Mouse (Mus musculus) midbrain, embryonic 15.5 days (tissue): ENCODE results near the gene Ccdc13. TPM values are rescaled to one million over a fixed set of nuclear protein-coding genes. Genes with fewer than 3 reads are reported as not detected.

Experiments
- ATAC-seq: fragments of 200-750 bp; cut with Nextera tagmentation; replicated peaks from 2 replicates; pipeline ENCODE4 v1.8.0; 2017; ENCODE audit warnings: moderate TSS enrichment
- H3K27ac ChIP-seq: fragments of 300-500 bp; sonication (generic); 2 replicates; pipeline ENCODE4 v1.5.1; 2015; ENCODE audit warnings: mild to moderate bottlenecking, inconsistent platforms
- H3K27me3 ChIP-seq: fragments of 300-500 bp; sonication (generic); replicated peaks from 2 replicates; pipeline ENCODE4 v1.6.1; 2015; ENCODE audit warnings: inconsistent platforms
- H3K36me3 ChIP-seq: fragments of 300-500 bp; sonication (generic); replicated peaks from 2 replicates; pipeline ENCODE4 v1.6.1; 2015; ENCODE audit warnings: inconsistent platforms
- H3K4me1 ChIP-seq: fragments of 300-500 bp; sonication (generic); 2 replicates; pipeline ENCODE4 v1.6.1; 2015; ENCODE audit warnings: inconsistent platforms
- H3K4me2 ChIP-seq: fragments of 300-500 bp; sonication (generic); 2 replicates; pipeline ENCODE4 v1.6.1; 2015; ENCODE audit warnings: inconsistent platforms, mild to moderate bottlenecking, moderate library complexity
- H3K4me3 ChIP-seq: fragments of 300-500 bp; sonication (generic); 2 replicates; pipeline ENCODE4 v1.5.1; 2015; ENCODE audit warnings: mild to moderate bottlenecking, inconsistent platforms
- H3K9ac ChIP-seq: fragments of 300-500 bp; sonication (generic); 2 replicates; pipeline ENCODE4 v1.6.1; 2015; ENCODE audit warnings: mild to moderate bottlenecking, inconsistent platforms
- H3K9me3 ChIP-seq: fragments of 300-500 bp; sonication (generic); 2 replicates; pipeline ENCODE4 v1.6.1; 2016; ENCODE audit warnings: inconsistent platforms
- WGBS: fragments of 180-500 bp; shearing (Covaris S2); methylation state at CpG from one replicate; pipeline ENCODE4 v1.1.7; 2015; ENCODE audit warnings: mixed read lengths; 5-methylcytosine and 5-hydroxymethylcytosine counted together
- polyA plus RNA-seq: library from polyadenylated mRNA; unstranded; fragments of >200 nt; fragmentation: Nextera tagmentation; extraction: Ambion mirVana; gene quantifications from 2 replicates; pipeline ENCODE4 v1.2.1, GENCODE M21; 2015

The Ccdc13 gene
- polyA plus RNA-seq, 1 experiment from 2014 or later = 4.2 TPM

- ATAC-seq = no peak
- no peak overlapping the region for H3K9ac ChIP-seq
- WGBS = 87% methylated on average over 10 of the region's 10 CpGs
- H3K4me2 ChIP-seq = no peak overlapping the region
- peaks cover 39% of the 10 kb centered on the region for H3K4me1 ChIP-seq
- peaks cover 9% of the 10 kb centered on the region; the same call in 1 of the 2 replicates for H3K36me3 ChIP-seq
- no peaks in the 10 kb centered on the region for H3K27me3 ChIP-seq
- H3K27ac ChIP-seq = no peak overlapping the region
- H3K4me3 ChIP-seq = no peak overlapping the region
- H3K9me3 ChIP-seq = no peaks in the 10 kb centered on the region
These were observed 77.0 kb downstream of the Ccdc13 start for GRCm38 (mm10) chr9:121762248-121762647.

GRCm38 (mm10) chr9:121761787-121762186 lies 77.5 kb downstream of the Ccdc13 start:
- Histone ChIP-seq H3K27me3 (no peaks in the 10 kb centered on the region), H3K4me3 (no peak overlapping the region), H3K36me3 (peaks cover 6% of the 10 kb centered on the region; the same call in 1 of the 2 replicates), H3K4me1 (peaks cover 39% of the 10 kb centered on the region), H3K4me2 (no peak overlapping the region), H3K9ac (no peak overlapping the region; the same call in 1 of the 2 replicates), H3K9me3 (no peaks in the 10 kb centered on the region), H3K27ac (no peak overlapping the region)
- WGBS = 64% methylated on average over 8 of the region's 8 CpGs
- no peak for ATAC-seq

- WGBS = 61% methylated on average over 10 of the region's 10 CpGs
- Histone ChIP-seq H3K9me3 (no peaks in the 10 kb centered on the region), H3K4me2 (peak overlapping the region; percentile 91), H3K27ac (no peak overlapping the region), H3K4me3 (peak overlapping the region; percentile 90), H3K9ac (peak overlapping the region; percentile 86), H3K36me3 (peaks cover 6% of the 10 kb centered on the region; the same call in 1 of the 2 replicates), H3K4me1 (peaks cover 39% of the 10 kb centered on the region), H3K27me3 (no peaks in the 10 kb centered on the region)
- no peak for ATAC-seq
These were observed 78.1 kb downstream of the Ccdc13 start for GRCm38 (mm10) chr9:121761091-121761665.

- peak; percentile 2 for ATAC-seq
- peak overlapping the region; percentile 90 for H3K4me3 ChIP-seq
- peak overlapping the region; percentile 86 for H3K9ac ChIP-seq
- peak overlapping the region; percentile 85 for H3K27ac ChIP-seq
- WGBS = 1% methylated on average over 43 of the region's 43 CpGs
- H3K9me3 ChIP-seq = no peaks in the 10 kb centered on the region
- peak overlapping the region; percentile 91 for H3K4me2 ChIP-seq
- H3K27me3 ChIP-seq = no peaks in the 10 kb centered on the region
- peaks cover 39% of the 10 kb centered on the region for H3K4me1 ChIP-seq
- peaks cover 8% of the 10 kb centered on the region; the same call in 1 of the 2 replicates for H3K36me3 ChIP-seq
These were observed 78.8 kb downstream of the Ccdc13 start for GRCm38 (mm10) chr9:121760271-121761090.

GRCm38 (mm10) chr9:121759091-121760081 lies 79.9 kb downstream of the Ccdc13 start, which contains the start of gene Zfp651:
Gene Zfp651 (plus strand): TSS chr9:121759330.
- peak; percentile 83 for ATAC-seq
- peak within 1 kb of the TSS; percentile 85 for H3K27ac ChIP-seq
- H3K9me3 ChIP-seq = no peaks in the 10 kb centered on the region
- peaks cover 12% of the 10 kb centered on the region; the same call in 1 of the 2 replicates for H3K36me3 ChIP-seq
- peak within 1 kb of the TSS; percentile 90 for H3K4me3 ChIP-seq
- whole genome bisulfite sequencing = under 1% methylated on average over 94 of the region's 97 CpGs
- H3K4me2 ChIP-seq = peak within 1 kb of the TSS; percentile 91
- peak within 1 kb of the TSS; percentile 86 for H3K9ac ChIP-seq
- H3K4me1 ChIP-seq = peaks cover 39% of the 10 kb centered on the region
- H3K27me3 ChIP-seq = no peaks in the 10 kb centered on the region

GRCm38 (mm10) chr9:121757835-121758814 lies 81.1 kb downstream of the Ccdc13 start:
- WGBS = 57% methylated on average over 10 of the region's 10 CpGs
- H3K4me3 ChIP-seq = peak overlapping the region; percentile 90
- H3K27ac ChIP-seq = peak overlapping the region; percentile 85

GRCm38 (mm10) chr9:121757432-121757831 lies 81.8 kb downstream of the Ccdc13 start:
- ATAC-seq = no peak
- no peak overlapping the region for H3K9ac ChIP-seq
- 58% methylated on average over 3 of the region's 3 CpGs for WGBS
- no peak overlapping the region for H3K27ac ChIP-seq
- H3K27me3 ChIP-seq = no peaks in the 10 kb centered on the region
- H3K4me2 ChIP-seq = no peak overlapping the region
- H3K36me3 ChIP-seq = peaks cover 23% of the 10 kb centered on the region
- H3K4me3 ChIP-seq = no peak overlapping the region
- H3K9me3 ChIP-seq = no peaks in the 10 kb centered on the region
- peaks cover 39% of the 10 kb centered on the region for H3K4me1 ChIP-seq

More at GRCm38 (mm10) chr9:121757835-121758814, 81.1 kb downstream of the Ccdc13 start:
- peak overlapping the region; percentile 86 for H3K9ac ChIP-seq
- ATAC-seq = peak; percentile 0; the same call in 1 of the 2 replicates
- H3K27me3 ChIP-seq = no peaks in the 10 kb centered on the region
- peaks cover 39% of the 10 kb centered on the region for H3K4me1 ChIP-seq
- peaks cover 18% of the 10 kb centered on the region for H3K36me3 ChIP-seq
- H3K4me2 ChIP-seq = peak overlapping the region; percentile 91
- H3K9me3 ChIP-seq = no peaks in the 10 kb centered on the region

GRCm38 (mm10) chr9:121756785-121757184 lies 82.5 kb downstream of the Ccdc13 start:
- H3K4me1 ChIP-seq = peaks cover 34% of the 10 kb centered on the region
- no peak overlapping the region for H3K4me2 ChIP-seq
- no peak overlapping the region for H3K27ac ChIP-seq
- ATAC-seq = no peak
- no peak overlapping the region for H3K9ac ChIP-seq
- H3K9me3 ChIP-seq = no peaks in the 10 kb centered on the region
- peaks cover 29% of the 10 kb centered on the region for H3K36me3 ChIP-seq
- no peaks in the 10 kb centered on the region for H3K27me3 ChIP-seq
- no peak overlapping the region for H3K4me3 ChIP-seq
- WGBS = 89% methylated on average over 3 of the region's 3 CpGs

GRCm38 (mm10) chr9:121754624-121755023 lies 84.6 kb downstream of the Ccdc13 start:
- Histone ChIP-seq H3K9ac (no peak overlapping the region), H3K4me2 (no peak overlapping the region), H3K9me3 (no peaks in the 10 kb centered on the region), H3K27ac (no peak overlapping the region), H3K4me1 (peaks cover 20% of the 10 kb centered on the region), H3K4me3 (no peak overlapping the region), H3K36me3 (peaks cover 51% of the 10 kb centered on the region), H3K27me3 (no peaks in the 10 kb centered on the region)
- ATAC-seq = no peak
- 84% methylated on average over 3 of the region's 3 CpGs for WGBS

GRCm38 (mm10) chr9:121752774-121753173 lies 86.5 kb downstream of the Ccdc13 start:
- Histone ChIP-seq H3K9ac (no peak overlapping the region), H3K27me3 (no peaks in the 10 kb centered on the region), H3K4me1 (peaks cover 5% of the 10 kb centered on the region), H3K27ac (no peak overlapping the region), H3K9me3 (no peaks in the 10 kb centered on the region), H3K36me3 (peaks cover 68% of the 10 kb centered on the region), H3K4me3 (no peak overlapping the region), H3K4me2 (no peak overlapping the region)
- no peak for ATAC-seq
- 95% methylated on average over 9 of the region's 9 CpGs for WGBS
